Mouse (Mus musculus): Measurements from ENCODE around the gene H60b.
"Not testable (repeated sequence)": the region's sequence is repeated elsewhere in the genome, so short reads cannot be mapped to it uniquely, and the experiment has no call there.

H60b gene

GRCm38 (mm10) chr10:22165328-22166003 is 7.1 kb downstream of the H60b start:
- DNase-seq (ENCODE audit: low read depth, low spot score): not testable (repeated sequence)

DNA sequence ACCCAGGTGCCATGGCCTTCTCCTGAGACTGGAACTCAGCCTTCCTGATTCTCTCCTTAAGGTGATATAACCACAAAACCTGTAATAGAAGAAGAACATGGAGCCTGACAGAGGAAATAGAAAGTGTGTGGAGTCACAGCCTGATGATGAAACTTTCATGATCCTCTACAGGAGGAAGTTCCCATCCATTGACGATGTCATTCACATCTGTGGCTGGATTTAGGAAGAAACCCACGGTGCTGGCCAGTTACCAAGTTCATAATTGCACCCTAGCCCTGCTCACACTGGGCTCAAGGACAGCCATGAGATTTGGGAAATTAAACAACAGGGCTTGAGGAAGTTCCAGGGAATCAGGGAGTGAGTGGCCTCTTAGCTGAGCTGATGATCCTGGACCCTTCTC is 7.6 kb downstream of the H60b start:
- DNase-seq (ENCODE audit: low read depth, low spot score): not testable (repeated sequence)

GRCm38 (mm10) chr10:22167061-22167460 is 8.7 kb downstream of the H60b start:
- not testable (repeated sequence) for DNase-seq (ENCODE audit: low read depth, low spot score)

DNA sequence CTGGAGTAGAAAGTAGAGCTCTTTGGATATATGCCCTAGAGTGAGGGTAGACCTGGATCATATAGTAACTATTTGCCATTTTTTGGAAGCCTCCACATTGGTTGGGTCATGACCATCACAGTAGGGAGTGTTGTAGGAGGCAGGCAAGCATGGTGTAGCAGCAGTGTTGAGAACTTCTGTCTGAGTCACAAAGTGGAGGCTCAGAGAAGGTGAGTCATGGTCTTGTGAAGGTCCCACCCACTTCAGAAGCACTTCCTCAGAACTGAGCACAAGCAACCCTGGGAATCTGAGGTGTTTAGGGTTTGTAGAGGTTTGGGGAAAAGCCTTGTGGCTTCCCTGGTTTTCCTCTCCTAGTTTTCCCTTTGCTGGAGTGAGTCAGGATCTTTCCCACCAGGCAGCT is 10.7 kb downstream of the H60b start:
- not testable (repeated sequence) for DNase-seq (ENCODE audit: low read depth, low spot score)

DNA sequence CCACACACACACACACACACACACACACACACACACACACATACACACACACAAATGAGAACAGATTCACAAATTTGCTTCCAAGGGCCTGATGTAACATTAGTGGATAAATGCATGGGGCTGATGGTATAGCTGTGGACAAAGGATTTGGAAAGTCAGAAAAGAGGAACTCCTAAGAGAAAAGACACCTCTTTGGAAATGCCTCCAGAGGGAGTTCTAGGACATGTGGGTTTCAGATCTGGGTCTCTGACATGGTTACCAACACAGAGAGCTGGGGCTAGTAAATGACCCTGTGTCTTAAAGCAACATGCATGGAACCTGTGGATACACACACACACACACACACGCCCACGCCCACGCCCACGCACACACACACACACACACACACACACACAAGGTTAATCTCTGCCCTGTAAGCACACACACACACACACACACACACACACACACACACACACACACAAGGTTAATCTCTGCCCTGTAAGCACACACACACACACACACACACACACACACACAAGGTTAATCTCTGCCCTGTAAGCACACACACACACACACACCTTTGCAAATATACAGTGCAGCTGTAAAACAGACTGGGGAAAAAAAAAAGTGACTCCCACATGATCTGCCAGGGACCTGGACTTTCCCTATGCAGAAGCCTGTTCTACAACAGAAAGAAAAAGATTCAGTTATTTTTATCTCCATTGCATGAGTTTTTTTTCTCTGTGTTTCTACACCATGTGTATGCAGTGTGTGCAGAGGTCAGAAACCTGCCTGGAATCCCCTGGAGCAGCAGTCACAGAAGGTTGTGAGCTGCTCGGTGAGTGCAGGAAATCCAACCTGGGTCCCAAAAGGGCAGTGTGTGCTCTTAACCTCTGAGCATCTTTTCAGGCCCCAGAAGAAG is 14.3 kb downstream of the H60b start:
- not testable (repeated sequence) for DNase-seq (ENCODE audit: low read depth, low spot score)

DNA sequence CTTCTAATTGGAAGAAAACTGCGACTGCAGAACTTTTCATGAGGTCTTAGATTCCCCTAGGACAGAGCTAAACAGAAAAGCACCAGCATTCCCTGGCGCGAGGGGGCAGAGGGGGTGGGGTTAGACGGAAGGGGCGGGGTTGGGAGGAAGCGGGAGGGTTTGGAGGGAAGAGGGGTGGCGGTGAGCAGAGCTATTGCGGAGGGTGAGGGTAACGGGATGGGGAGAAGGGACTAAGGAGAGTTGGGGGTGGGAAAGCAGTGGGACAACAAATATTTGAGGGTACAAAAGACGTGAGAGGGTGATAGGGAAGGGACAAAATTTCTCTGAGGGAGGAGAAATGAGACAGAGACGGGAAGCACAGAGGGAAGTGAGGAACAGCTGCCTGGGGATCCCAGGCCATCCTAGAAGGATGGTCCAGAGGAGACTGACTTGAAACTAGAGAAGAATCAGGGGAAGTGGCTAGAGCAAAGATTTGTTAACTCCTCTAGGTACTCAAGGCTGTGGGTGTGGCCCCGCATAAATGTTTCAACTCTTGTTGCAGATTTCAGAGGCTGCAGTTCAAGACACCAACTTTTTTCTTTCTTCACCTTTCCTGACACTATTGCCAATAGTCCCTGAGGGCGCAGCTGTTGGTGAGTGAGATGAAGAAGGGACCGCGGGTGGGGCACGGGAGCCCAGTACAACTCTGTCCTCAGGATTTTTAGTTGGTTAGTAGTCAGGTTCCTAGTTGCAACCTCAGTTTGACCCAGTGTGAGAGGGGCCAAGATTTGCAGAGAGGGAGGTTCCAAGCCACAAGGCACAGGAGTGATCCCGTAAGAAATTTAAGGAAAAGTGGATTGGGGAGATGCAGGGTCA is 15.2 kb downstream of the H60b start:
- DNase-seq (ENCODE audit: low read depth, low spot score): not testable (repeated sequence)

DNA sequence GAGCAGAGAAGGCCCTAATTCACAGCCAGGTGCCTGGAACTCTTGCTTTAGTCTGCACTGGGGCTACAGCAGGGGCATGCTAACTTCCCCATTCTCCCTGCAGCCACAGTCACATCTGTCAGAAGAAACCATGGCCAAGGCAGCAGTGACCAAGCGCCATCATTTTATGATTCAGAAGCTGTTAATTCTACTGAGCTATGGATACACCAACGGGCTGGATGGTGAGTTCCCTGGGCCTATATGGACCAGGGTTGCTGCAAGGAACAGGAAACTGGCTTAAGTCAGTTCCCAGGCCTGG is 15.8 kb downstream of the H60b start:
- DNase-seq (ENCODE audit: low read depth, low spot score): not testable (repeated sequence)

DNA sequence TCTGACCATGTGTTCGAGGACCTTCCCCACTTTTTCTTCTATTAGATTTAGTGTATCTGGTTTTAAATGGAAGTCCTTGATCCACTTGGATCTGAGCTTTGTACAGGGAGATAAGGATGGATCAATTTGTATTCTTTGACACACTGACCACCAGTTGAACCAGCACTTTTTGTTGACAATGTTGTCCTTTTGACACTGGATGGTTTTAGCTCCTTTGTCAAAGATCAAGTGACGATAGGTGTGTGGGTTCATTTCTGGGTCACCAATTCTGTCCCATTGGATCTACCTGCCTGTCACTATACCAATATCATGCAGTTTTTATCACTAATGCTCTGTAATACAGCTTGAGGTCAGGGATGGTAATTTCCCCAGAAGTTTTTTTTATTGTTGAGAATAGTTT is 18.1 kb downstream of the H60b start:
- not testable (repeated sequence) for DNase-seq (ENCODE audit: low read depth, low spot score)

GRCm38 (mm10) chr10:22191035-22191434 is 32.6 kb downstream of the H60b start:
- not testable (repeated sequence) for DNase-seq (ENCODE audit: low read depth, low spot score)

DNA sequence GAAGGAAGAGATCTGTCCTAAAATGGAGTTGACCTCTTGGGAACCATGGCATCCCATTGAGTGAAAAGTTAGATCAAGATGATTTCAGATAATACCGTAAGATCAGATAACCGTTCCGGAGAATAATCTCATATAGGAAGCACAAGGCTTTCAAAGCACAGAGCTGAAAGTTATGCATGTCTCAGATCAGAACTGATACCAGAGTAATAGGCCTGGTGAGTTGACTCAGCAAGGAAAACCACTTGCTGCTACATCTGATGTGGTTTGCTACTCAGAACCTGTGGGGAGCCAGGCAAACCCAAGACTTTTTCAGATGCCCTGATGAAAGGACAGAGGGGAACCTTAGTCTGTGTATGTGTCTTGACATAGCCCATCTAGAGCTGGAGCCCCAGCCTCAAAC is 43.0 kb downstream of the H60b start:
- not testable (repeated sequence) for DNase-seq (ENCODE audit: low read depth, low spot score)

DNA sequence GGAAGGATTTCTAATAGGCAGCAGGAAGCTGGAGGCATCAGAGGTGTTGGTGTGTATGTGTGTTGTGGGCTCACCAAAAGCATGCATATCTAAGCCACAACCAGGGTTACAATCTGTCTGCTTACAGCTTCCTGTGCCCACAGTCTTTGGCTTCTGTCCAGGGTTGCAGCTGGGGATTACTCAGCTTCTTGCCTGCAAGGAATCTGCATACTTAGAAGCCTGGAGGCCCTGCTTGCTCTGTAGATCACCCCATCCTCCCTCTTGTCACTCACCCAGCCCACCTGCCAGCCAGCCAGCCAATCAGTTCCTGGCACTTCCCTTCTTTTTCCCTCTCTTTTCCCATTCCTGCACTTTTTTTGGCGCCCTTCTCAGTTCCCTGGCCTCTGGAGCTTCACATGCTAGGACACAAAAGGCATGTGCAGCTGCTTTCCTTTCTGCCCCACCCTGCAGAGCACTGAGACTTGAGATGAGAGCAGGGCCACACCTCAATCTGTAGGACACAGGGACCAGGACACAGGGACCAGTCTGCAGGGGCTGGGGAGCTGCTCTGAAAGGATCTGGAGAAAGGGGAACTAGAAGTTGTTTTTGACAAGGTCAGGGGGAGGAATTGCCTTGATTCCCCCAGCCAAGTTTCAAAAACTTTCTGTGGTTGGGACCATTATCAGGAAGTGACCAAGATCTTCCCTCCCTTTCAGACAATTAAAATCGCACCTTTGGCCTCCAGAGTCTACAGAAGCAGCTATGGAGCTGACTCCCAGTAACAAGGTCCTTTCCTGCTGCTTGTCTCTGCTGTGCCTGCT is 44.6 kb downstream of the H60b start:
- DNase-seq (ENCODE audit: low read depth, low spot score): not testable (repeated sequence)

DNA sequence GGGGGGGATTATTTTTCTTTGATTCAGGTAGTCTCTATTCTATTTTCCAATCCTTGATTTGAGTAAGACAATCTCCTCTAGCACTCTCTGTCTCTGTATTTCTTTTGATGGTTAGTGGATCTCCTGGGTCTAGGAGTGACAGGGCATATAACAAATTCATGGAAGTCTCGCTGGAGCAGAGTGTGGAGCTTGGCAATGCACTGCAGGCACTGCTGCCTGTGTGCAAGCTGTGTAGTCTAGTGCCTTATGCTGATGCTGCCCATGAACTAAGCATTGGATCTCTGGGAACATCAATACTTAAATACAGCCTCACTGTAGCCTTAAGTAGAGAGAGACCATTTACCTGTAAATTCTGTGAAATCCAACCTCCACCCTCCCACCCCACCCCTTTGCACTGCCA is 48.1 kb downstream of the H60b start:
- DNase-seq (ENCODE audit: low read depth, low spot score): not testable (repeated sequence)

GRCm38 (mm10) chr10:22212012-22212696 is 53.8 kb downstream of the H60b start:
- peak; percentile 79 for DNase-seq (ENCODE audit: low read depth, low spot score)

DNA sequence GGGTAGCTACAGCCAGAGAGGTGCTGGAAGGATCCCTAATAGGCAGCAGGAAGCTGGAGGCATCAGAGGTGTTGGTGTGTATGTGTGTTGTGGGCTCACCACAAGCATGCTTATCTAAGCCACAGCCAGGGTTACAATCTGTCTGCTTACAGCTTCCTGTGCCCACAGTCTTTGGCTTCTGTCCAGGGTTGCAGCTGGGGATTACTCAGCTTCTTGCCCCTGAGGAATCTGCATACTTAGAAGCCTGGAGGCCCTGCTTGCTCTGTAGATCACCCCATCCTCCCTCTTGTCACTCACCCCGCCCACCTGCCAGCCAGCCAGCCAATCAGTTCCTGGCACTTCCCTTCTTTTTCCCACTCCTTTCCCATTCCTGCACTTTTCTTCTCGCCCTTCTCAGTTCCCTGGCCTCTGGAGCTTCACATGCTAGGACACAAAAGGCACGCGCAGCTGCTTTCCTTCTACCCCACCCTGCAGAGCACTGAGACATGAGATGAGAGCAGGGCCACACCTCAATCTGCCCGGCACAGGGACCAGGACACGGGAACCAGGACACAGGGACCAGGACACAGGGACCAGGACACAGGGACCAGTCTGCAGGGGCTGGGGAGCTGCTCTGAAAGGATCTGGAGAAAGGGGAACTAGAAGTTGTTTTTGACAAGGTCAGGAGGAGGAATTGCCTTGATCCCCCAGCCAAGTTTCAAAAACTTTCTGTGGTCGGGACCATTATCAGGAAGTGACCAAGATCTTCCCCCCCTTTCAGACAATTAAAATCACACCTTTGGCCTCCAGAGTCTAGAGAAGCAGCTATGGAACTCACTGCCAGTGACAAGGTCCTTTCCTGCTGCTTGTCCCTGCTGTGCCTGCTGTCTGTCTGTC is 65.3 kb downstream of the H60b start:
- DNase-seq (ENCODE audit: low read depth, low spot score): not testable (repeated sequence)

DNA sequence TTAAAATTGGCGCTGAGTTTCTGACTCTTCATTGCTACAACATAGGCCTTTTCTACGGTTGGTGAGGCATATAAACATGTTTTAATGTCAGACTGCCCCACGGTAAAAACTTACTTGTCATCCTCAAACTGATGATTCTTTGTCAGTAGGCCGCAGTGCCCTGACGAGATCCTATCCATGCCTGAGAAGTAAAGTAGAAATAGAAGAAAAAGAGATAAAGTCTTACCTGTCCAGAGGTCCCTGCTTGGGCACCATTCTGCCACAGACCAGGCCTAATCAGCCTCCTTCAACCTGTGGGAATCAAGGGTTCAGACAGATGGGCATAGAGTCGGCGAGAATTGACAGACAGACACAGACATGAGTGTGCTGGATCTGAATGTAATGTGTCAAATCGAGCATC is 106.7 kb downstream of the H60b start:
- DNase-seq (ENCODE audit: low read depth, low spot score): no peak

DNA sequence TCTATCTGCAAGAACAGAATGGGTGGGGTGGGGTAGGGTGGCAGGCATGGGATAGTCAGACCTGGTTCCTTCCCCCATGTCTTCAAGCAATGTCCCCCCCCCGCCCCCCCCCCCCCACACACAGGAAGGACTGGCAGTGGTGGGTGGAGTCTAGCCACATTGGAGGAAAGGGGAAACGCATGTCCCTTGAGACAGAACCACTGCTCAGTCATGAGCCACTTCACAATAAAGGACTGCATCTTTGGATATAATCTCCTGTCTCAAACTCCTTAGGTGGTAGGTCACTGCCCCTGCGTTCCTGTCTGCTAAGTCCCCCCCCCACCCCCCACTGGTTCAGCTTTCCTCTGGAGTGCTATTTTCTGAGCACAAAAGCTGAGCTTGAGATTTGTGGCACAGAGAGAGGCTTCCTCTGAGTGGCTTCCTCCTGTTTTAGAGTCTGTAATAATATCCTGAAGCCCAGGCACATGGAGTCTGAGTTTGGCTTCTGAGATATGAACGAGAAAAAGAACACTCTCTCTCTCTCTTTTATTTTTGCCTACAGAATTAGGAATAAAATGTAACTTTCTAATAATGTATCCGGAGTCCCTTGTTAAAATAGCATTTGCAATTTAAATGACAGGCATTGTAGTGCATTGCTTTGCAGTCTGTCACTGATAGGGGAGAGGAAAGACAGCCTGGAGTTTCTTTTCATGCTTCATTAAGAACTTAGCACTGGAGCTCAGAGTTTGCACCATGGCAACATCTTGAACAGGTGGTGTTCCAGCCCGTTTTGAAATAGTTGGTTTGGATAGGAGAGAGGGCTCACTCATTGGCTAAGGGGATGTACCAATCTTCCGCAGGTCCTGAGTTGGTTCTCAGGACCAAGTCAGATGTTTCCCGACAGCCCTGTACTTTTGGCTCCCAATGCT is 112.7 kb downstream of the H60b start:
- DNase-seq (ENCODE audit: low read depth, low spot score): not testable (repeated sequence)

DNA sequence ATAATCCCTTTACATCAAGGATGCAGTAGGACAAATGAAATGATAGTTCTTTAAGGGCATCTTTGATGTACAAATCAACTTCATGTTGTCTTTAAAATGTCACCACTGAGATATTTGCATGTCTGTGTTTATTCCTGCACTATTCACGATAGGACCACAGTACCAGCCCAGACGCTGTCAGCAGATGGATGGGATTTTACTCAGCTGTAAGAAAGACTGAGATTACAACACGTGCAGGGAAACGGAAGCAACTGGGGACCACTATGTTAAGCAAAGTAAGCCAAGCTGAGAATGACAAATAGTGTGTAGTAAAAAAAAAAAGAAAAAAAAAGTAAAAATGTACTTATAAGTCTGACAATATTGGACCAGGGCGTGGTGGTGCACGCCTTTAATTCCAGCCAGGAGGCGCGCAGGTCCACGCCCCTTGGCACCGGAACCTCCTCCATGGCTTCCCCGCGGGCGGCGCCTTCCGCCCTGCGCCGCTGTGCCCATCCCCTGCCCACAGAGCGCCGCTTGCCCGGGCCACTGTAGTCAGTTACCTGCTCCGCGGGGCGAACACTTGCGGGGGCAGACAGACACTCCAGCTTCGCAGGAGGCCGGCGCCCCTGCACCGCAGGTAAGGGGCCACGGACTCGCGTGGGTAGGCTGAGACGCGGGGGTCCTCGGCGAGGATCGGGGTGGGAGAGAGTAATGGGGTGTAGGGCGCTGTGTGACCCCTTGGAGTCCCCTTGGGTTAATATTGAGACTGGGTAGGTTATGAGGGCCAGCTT is 114.7 kb downstream of the H60b start:
- not testable (repeated sequence) for DNase-seq (ENCODE audit: low read depth, low spot score)

All from mesoderm, embryonic 11.5 days (tissue).